Mouse (Mus musculus) brain, adult 2 months (tissue): Measurements from ENCODE around the gene Rbm25.

Experiments used
- DNase-seq: peaks from one replicate; pipeline ENCODE4 v3.0.0; 2011; ENCODE audit warnings: low read depth, low spot score

Rbm25 gene

DNA sequence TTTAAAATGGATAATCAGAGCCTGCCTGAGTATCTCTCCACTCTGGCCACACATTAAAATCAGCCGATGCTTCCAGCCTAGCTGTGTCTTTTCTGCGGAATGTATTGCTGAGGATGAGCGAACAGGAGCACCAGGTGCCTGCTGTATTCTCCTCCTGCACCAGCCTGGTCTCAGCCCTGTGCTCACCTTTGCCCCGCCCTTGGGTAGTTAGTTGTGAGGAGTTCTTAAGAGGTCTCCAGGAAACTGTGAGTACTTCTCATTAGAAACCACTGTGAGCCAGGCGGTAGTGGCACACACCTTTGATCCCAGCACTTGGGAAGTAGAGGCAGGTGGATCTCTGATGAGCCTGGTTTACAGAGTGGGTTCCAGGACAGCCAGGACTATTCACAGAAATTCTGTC, 101.2 kb downstream of the Rbm25 start:
- DNase-seq, result no peak
